Mouse (Mus musculus): ENCODE measurements around the gene Lat.

Lat gene

GRCm38 (mm10) chr7:126363038-126363437 is 6.3 kb downstream of the Lat start:
- DNase-seq, result no peak

GRCm38 (mm10) chr7:126359049-126359448 is 10.3 kb downstream of the Lat start:
- DNase-seq, result no peak

GRCm38 (mm10) chr7:126358413-126358812 is 11.0 kb downstream of the Lat start:
- no peak for DNase-seq

DNA sequence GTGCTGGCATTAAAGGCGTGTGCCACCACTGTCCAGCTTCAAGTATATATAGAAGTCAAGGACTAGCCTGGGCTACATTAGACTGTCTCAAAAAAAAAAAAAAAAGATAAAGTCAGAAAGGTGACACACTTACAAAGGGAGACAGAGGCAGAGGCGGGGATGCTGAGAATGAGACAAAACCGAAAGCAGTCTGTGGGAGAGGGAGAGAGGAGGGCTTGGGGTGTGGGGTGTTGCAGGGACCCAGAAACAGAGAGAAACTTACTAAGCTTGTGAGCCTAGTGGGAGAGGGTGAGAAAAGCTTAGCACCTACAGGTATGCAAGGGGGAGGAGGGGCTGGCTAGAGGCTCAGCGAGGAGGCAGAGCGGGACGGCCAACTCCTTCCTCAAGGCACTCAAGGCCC is 11.5 kb downstream of the Lat start:
- no peak for DNase-seq

DNA sequence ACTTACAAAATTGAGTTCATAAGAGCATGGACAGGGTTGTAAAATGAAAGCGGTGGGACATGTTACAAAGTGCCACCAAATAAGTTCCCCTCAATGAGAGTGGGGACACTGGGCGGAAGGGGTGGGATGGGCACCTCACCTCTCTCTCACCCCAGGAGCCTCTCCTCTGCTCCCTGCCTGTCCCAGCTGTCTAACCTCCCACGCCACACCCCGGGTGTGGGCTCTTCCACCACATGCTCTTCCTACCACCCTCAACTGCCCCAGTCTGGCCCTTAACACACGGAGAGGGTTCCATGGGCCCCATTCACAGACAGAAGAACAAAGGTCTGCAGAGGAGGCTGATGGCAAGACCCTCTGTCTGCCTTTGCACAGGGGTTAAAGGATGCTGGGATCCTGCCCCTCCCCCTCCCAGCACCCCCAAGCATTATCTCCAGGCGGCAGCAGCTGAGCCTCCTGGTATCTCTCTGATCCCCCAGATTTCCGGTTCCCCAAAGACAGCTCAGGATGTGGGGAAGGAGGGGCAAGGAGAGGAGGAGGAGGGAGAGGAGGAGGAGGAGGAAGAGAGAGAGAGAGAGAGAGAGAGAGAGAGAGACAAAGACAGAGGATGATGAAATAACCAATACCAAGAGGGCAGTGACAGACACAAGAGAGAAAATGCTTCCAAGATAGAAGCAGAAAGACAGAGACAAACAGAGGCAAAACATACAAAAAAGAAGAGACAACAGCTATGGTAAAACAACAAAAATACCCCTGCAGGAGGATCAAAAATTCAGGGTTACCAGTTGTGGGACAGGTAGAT is 12.4 kb downstream of the Lat start:
- DNase-seq, result no peak

- DNase-seq, result no peak
Measured at GRCm38 (mm10) chr7:126355847-126356597, 13.3 kb downstream of the Lat start.

GRCm38 (mm10) chr7:126354738-126355614 is 14.4 kb downstream of the Lat start:
- DNase-seq, result no peak

DNA sequence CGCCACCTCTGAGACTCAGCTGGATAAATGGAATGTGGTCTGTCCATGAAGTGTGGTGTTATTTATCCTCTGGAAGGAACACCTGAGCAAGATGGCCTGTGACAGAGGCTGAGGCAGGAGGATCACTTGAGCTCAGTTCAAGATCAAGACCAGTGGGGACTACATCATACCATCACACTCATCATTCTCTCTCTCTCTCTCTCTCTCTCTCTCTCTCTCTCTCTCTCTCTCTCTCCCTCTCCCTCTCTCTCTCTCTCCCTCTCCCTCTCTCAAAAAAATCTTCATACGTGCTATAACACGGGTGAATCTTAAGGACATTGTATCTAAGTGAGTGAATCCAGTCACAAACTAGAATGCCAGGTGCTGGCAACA is 15.4 kb downstream of the Lat start:
- no peak for DNase-seq

DNA sequence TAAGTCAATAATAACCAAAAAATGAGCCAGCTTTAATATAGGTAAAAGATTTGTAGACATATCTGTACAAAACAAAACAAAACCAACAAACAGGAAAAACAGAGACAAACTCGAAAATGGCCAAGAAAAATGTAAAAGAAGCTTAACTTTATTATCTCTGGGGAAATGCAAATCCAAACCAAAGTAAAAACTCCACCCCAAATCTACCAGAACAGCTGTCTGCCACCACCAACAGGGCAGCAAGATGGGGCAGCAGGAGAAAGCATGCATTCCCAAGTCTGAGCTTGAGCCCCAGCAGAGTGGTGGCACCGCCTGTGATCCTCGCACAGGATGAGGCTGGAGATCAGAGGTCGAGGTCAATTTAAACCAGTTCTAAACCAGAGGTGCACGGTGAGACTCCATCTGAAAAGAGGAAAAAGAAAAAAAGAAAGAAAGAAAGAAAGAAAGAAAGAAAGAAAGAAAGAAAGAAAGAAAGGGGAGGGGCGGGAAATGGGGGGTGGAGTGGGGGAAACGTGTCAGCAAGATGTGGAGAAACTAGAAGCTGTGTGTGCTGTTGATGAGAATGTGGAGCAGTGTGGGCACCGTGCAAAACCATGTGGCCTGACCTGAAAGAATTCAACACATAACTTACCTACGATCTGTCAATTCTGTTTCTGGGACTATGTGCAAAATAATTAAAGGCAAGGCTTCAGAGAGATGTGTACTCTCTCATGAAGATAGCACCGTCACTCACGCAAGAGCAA is 15.9 kb downstream of the Lat start:
- no peak for DNase-seq

- no peak for DNase-seq
Measured at GRCm38 (mm10) chr7:126351419-126351951, 17.9 kb downstream of the Lat start.

GRCm38 (mm10) chr7:126350748-126351418 is 18.5 kb downstream of the Lat start:
- no peak for DNase-seq

DNA sequence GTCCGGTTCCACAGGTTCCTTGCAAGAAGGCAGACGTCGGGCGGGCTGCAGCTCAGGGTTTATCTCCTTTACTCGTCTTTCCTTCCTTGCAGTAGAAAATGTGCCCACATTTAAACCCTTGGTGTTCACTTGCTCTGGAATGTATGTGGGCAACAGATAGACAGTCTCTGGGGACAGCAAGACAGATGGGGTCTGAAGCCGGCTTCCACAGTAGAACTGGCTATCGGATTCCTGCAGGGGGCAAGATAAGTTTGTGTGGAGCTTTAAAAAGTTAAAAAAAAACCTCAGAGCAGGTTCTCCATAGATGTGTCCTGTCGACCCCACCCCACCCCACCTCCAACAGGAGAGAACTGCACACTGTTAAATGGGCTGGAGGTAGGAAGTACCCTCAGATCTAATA is 21.1 kb downstream of the Lat start:
- DNase-seq, result no peak

DNA sequence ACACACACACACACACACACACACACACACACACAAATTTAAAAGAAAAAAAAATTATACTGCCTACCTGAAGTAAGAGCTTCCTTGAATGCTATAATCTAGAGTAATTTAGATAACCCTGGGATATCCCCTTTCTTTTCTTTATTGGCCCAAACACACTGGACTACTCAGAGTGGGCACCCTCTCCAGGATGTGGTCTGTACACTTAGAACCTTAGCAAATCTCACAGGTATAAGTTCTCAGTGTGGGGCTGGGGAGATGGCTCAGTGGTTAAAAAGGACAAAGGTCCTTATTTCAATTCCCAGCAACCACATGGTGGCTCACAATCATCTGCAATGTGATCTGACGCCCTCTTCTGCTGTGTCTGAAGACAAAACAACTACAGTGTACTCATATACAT is 22.3 kb downstream of the Lat start:
- no peak for DNase-seq

GRCm38 (mm10) chr7:126345969-126346368 is 23.4 kb downstream of the Lat start:
- DNase-seq, result no peak

DNA sequence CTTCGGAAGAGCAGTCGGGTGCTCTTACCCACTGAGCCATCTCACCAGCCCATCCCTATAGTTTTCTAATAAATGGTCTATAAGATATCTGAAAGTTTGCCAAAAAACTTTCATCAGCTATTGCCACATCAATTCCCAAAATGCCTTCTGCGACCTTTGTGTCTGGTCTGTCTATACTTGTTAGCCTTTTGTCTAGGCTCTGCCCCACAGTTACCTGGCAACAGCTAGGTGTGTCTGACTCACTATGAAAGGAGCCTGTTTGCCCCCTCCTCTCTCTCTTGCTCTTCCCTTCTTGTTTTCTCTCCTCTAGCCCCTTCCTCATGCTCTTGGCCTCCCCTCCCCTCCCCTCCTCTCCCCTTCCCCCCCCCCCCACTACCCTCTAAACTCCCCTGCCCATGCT is 23.8 kb downstream of the Lat start:
- DNase-seq, result no peak

GRCm38 (mm10) chr7:126340896-126341295 is 28.5 kb downstream of the Lat start:
- DNase-seq, result no peak

- no peak for DNase-seq
Measured at GRCm38 (mm10) chr7:126340206-126340618, 29.2 kb downstream of the Lat start.

GRCm38 (mm10) chr7:126339521-126339971 is 29.8 kb downstream of the Lat start:
- no peak for DNase-seq

DNA sequence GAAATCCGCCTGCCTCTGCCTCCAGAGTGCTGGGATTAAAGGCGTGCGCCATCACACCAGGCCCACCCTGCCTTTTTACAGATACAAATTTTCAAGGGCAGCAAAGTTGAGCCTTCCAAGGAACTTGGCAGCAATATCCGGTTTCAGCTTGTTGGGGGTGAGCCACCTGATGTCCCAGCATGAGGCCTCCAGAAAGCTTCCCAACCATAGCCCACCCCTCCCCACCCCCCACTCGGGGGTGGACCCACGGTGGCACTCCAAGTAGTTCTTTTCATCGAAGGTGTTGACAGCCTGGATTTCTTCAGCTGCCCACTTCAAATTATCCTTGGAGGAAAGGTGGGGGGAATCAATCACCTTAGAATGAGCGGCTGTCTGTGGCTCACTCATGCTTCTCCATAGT is 30.5 kb downstream of the Lat start:
- DNase-seq, result no peak

- DNase-seq, result peak in 1 of 2 experiments; percentile 53
Measured at GRCm38 (mm10) chr7:126335556-126335955, 33.8 kb downstream of the Lat start.

- no peak for DNase-seq
Measured at GRCm38 (mm10) chr7:126332691-126333090, 36.7 kb downstream of the Lat start.

DNA sequence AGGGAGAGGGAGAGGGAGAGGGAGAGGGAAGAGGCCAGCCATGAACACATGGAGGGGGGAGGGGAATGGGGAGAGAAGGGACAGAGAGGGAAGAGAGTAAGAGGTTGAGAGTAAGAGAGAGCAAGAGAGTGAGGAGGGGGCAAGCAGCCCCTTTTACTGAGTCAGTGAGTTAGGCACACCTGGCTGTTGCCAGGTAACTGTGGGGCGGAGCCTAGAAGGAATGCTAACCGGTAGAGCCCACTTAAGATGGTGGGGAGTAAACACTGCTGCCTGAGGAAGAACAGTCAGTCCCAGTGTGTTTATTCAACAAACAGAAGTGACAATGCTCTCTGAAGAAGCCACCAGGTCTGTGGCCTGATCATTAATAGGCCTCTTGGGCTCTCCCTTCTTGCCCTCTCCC is 38.7 kb downstream of the Lat start:
- no peak for DNase-seq
